Mouse (Mus musculus): ENCODE data around the gene Gm20481.
"Not testable (repeated sequence)": the region's sequence is repeated elsewhere in the genome, so short reads cannot be mapped to it uniquely, and the experiment has no call there.

The Gm20481 gene

GRCm38 (mm10) chr17:34969822-34970221 lies at the start of gene Gm20481:
TSS of gene Gm20481 (plus strand) at chr17:34969912.
- not testable (repeated sequence) for DNase-seq

- no peak for DNase-seq
Measured at GRCm38 (mm10) chr17:34922939-34923338, 46.8 kb upstream of the Gm20481 start.

DNA sequence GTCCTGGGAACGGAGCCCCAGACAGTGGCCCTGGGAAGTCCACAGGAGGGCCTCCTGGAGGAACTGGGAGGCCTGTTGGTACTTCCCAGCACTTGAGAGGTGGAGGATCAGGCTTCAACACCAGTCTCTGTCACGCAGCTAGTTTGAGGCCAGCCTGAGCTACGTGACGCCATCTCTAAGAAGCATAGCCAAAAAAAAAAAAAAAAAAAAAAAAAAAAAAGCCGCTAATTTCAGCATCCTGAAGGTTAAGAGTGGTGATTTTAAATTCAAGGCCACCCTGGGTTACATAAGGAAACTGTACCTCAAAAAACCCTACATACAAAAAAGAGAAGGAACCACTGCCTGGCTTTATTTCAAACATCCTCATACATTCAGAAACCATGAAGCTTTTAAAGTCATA lies 45.5 kb upstream of the Gm20481 start:
- DNase-seq: no peak

DNA sequence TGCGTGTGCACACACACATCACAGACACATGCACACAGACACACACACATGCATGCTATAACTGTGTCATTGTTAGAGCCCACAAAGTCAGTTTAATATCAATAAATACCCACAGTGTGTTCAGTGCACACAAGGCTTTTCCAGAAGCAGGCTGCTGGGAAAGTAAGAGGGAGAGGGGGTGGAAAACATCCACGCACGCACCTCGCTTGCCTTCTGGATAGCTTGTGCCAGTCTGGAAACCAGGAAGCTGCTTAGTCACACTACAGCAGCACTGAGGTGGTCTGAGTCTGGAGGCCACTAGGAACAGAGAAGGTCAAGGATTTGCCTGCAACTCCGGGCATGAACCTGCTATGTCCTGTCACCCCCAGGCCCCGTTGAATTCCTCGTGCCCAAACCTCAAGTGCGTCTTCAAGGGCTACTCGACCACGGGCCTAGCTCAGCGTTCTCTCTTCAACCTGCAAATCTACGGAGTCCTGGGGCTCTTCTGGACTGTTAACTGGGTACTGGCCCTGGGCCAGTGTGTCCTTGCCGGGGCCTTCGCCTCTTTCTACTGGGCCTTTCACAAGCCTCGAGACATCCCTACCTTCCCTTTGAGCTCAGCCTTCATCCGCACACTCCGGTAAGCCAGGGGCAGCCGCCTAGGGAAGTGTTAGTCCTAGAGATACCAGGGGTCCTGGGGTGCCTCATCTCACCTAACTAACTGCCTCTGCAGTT lies 42.2 kb upstream of the Gm20481 start:
- peak; percentile 43 for DNase-seq

DNA sequence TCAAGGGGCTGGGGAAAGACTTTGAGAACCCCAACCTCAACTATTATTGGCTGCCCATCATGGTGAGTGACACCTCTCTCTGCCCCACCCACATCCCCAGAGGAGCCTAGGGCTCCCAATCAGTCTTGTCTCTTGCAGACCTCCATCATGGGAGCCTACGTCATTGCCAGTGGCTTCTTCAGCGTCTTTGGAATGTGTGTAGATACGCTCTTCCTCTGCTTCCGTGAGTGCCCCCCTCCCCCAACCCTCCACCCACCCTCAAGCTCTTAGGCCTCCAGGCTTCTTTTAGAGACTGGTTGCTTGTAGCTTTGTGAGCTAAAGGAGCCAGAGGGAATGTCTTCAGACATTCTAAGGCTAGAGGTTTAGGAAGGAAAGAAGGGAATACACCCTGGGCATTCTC lies 40.9 kb upstream of the Gm20481 start:
- no peak for DNase-seq

- DNase-seq: peak; percentile 99
Measured at GRCm38 (mm10) chr17:34931061-34931734, 38.5 kb upstream of the Gm20481 start, which contains the start of gene Neu1. TSS of gene Neu1 (plus strand) at chr17:34931253.

GRCm38 (mm10) chr17:34931735-34932098 lies 38.0 kb upstream of the Gm20481 start:
- no peak for DNase-seq

DNA sequence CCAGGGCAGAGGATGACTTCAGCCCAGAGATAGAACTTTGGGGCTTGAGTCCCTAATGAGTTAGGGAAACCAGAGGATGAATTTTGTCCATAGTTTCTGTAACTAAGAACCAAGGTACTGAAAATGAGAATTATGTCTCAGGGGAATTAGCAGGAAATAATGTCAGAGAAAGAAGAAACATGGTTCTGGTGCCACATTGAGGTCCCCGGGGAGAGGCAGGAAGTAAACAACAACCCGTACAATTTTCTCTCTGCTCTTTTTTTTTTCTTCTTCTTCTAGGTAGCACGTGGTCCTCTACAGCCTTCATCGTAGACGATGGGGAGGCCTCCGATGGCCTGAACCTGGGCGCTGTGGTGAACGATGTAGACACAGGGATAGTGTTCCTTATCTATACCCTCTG lies 37.4 kb upstream of the Gm20481 start:
- DNase-seq: no peak

- DNase-seq: no peak
Measured at GRCm38 (mm10) chr17:34934031-34934430, 35.7 kb upstream of the Gm20481 start.

DNA sequence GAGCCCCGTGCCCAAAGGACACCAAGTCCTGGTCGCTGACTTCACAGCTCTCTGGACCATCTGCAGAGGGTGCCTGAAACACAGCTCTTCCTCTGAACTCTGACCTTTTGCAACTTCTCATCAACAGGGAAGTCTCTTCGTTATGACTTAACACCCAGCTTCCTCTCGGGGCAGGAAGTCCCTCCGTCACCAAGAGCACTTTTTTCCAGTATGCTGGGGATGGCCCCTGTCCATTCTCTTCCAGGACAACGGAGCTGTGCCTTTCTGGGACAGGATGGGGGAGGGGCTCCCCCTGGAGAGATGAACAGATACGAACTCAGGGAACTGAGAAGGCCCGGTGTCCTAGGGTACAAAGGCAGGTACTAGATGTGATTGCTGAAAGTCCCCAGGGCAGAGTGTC lies 34.9 kb upstream of the Gm20481 start:
- DNase-seq: no peak

DNA sequence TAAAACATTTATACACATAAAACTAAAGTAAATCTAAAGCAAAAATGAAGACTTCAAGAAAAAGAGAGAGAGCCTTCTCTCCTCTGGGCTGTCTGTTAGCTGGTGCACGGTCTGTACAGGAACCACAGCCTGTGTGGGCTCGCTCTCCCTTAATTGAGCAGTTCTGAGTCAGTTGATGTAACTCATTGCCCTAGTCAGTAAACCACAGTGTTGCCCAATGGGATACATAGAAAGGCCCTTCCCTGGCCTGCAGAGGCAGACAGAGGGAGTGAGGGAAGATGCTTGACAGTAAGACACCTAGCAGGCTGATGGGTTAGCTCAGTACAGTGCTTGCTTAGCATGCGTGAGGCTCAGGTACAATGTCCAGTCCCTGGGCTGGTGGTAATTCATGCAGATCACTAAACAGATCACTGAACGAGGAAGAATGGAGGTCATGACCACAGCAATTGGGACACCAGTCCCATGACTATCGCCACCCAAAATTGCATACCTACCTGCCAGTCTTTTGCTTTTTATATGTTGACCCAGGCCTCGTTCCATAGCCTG lies 31.7 kb upstream of the Gm20481 start:
- no peak for DNase-seq

- no peak for DNase-seq
Measured at GRCm38 (mm10) chr17:34941344-34942041, 28.2 kb upstream of the Gm20481 start.

- DNase-seq: no peak
Measured at GRCm38 (mm10) chr17:34943128-34943815, 26.4 kb upstream of the Gm20481 start.

DNA sequence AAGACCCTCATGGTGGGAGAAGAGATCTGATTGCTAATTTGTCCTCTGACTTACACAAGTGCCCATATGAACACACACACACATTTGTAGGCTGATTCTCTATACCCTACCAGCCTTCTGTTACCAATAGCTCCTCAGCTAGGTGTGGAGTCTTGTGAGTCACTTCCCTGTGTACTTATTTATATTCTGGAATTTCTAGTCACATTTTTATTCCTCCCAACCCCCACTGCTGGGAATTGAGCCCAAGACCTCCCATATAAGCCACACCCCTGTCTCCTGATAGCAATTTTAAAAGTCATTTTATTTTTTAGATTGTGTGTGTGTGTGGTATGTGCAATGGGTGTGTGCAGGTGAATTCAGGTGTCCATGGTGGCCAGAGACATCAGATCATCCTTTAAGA lies 25.4 kb upstream of the Gm20481 start:
- DNase-seq: no peak

GRCm38 (mm10) chr17:34946486-34947140 lies 23.1 kb upstream of the Gm20481 start:
- DNase-seq: no peak

- no peak for DNase-seq
Measured at GRCm38 (mm10) chr17:34947606-34948005, 22.1 kb upstream of the Gm20481 start.

GRCm38 (mm10) chr17:34948721-34949552 lies 20.8 kb upstream of the Gm20481 start:
- DNase-seq: not testable (repeated sequence)

- DNase-seq: no peak
Measured at GRCm38 (mm10) chr17:34949553-34949969, 20.2 kb upstream of the Gm20481 start.

DNA sequence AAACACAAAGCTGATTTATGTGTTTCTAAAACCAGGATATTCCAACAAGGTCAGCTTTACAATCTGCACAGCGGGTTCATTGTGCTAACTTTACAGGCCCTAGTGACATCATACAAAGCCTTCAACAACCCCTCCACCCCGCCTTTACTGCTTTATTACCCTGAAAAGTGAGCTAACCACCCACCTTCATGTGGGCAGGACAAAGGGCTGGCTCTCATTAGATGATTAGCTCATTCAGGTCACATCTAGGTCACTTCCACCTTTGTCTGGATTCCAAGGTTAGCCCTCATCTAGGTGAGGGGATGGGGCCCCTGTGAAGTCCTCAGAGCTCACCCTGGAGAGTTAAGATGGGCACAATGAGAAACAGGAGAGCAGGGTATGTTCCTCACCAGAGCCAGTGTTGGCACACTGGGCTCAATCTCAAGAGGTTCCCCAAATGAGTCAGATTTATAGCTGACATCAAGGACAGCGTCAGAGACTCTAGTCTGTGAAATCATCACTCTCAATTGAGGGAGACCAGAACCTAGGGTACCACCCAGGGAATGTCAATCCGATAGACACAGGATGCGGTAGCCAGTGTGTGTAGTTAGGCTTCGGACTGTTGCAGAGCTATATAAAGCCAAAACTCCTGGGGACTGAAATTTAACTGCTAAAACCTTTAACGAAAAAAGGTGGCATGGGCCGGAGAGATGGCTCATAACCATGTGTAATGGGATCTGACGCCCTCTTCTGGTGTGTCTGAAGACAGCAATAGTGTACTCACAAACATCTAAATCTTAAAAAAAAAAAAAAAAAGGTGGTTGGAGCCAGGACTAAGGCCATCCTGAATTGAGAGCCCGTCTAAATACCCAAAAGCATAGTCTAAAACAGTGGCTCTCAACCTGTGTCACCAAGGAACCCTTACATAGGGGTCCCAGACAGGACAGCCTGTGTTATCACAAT lies 18.9 kb upstream of the Gm20481 start:
- DNase-seq: no peak

GRCm38 (mm10) chr17:34951636-34952377 lies 17.9 kb upstream of the Gm20481 start:
- DNase-seq: no peak

Measured in lung, postnatal 10 days (tissue).